Mouse (Mus musculus): ENCODE data around the gene Tmem184b. TPM values are rescaled to one million over a fixed set of nuclear protein-coding genes. Genes with fewer than 3 reads are reported as not detected.

Gene Tmem184b
- polyA plus RNA-seq, 2 experiments = 67.9 to 121 TPM

- Histone ChIP-seq H3K9ac (ENCODE audit: low read depth, low read length, severe bottlenecking) (no peak overlapping the region), H3K36me3 (ENCODE audit: control insufficient read depth, insufficient read depth, low read length) (no peaks in the 10 kb centered on the region), H3K9me3 (ENCODE audit: control insufficient read depth, low read length) (no peaks in the 10 kb centered on the region), H3K4me2 (replicated peaks; ENCODE audit: low read depth, low read length, severe bottlenecking) (no peak overlapping the region), H3K27me3 (ENCODE audit: control insufficient read depth, insufficient read depth, low read length) (no peaks in the 10 kb centered on the region), H3K27ac (replicated peaks; ENCODE audit: low read depth, low read length) (no peak overlapping the region), H3K4me3 (replicated peaks; ENCODE audit: low read length) (no peak overlapping the region), H3K4me1 (ENCODE audit: control insufficient read depth, insufficient read depth, low read length) (peaks cover 6% of the 10 kb centered on the region)
- ATAC-seq (ENCODE audit: low FRiP score, low read depth) (no peak), DNase-seq (ENCODE audit: low spot score) (no peak)
- 82% methylated on average over 4 of the region's 4 CpGs for WGBS
- TF ChIP-seq POLR2A (IDR thresholded peaks at IDR 0.05; ENCODE audit: borderline replicate concordance, extremely low read depth, insufficient read depth, insufficient read length) = no peak
Observed at GRCm38 (mm10) chr15:79344627-79345026, 58.7 kb downstream of the Tmem184b start.

GRCm38 (mm10) chr15:79342641-79343337, 60.6 kb downstream of the Tmem184b start:
- H3K4me1 ChIP-seq (ENCODE audit: control insufficient read depth, insufficient read depth, low read length) = no peaks in the 10 kb centered on the region
- no peak overlapping the region for H3K4me3 ChIP-seq (replicated peaks; ENCODE audit: low read length)
- no peak overlapping the region for H3K27ac ChIP-seq (replicated peaks; ENCODE audit: low read depth, low read length)
- DNase-seq (ENCODE audit: low spot score) = no peak
- WGBS = 62% methylated on average over 6 of the region's 6 CpGs
- no peaks in the 10 kb centered on the region for H3K9me3 ChIP-seq (ENCODE audit: control insufficient read depth, low read length)
- no peak overlapping the region for H3K9ac ChIP-seq (ENCODE audit: low read depth, low read length, severe bottlenecking)
- no peak for ATAC-seq (ENCODE audit: low FRiP score, low read depth)
- no peak for TF ChIP-seq POLR2A (IDR thresholded peaks at IDR 0.05; ENCODE audit: borderline replicate concordance, extremely low read depth, insufficient read depth, insufficient read length)
- H3K27me3 ChIP-seq (ENCODE audit: control insufficient read depth, insufficient read depth, low read length) = no peaks in the 10 kb centered on the region
- no peak overlapping the region for H3K4me2 ChIP-seq (replicated peaks; ENCODE audit: low read depth, low read length, severe bottlenecking)
- no peaks in the 10 kb centered on the region for H3K36me3 ChIP-seq (ENCODE audit: control insufficient read depth, insufficient read depth, low read length)

GRCm38 (mm10) chr15:79338978-79339377, 64.4 kb downstream of the Tmem184b start:
- Histone ChIP-seq H3K27ac (replicated peaks; ENCODE audit: low read depth, low read length) (no peak overlapping the region), H3K4me2 (replicated peaks; ENCODE audit: low read depth, low read length, severe bottlenecking) (no peak overlapping the region), H3K9me3 (ENCODE audit: control insufficient read depth, low read length) (no peaks in the 10 kb centered on the region), H3K4me1 (ENCODE audit: control insufficient read depth, insufficient read depth, low read length) (no peaks in the 10 kb centered on the region), H3K4me3 (replicated peaks; ENCODE audit: low read length) (no peak overlapping the region), H3K9ac (ENCODE audit: low read depth, low read length, severe bottlenecking) (no peak overlapping the region), H3K27me3 (ENCODE audit: control insufficient read depth, insufficient read depth, low read length) (no peaks in the 10 kb centered on the region), H3K36me3 (ENCODE audit: control insufficient read depth, insufficient read depth, low read length) (no peaks in the 10 kb centered on the region)
- DNase-seq (ENCODE audit: low spot score) (no peak), ATAC-seq (ENCODE audit: low FRiP score, low read depth) (no peak)
- WGBS = 77% methylated on average over 5 of the region's 5 CpGs
- no peak for TF ChIP-seq POLR2A (IDR thresholded peaks at IDR 0.05; ENCODE audit: borderline replicate concordance, extremely low read depth, insufficient read depth, insufficient read length)

GRCm38 (mm10) chr15:79335061-79335655, 68.2 kb downstream of the Tmem184b start:
- TF ChIP-seq POLR2A (IDR thresholded peaks at IDR 0.05; ENCODE audit: borderline replicate concordance, extremely low read depth, insufficient read depth, insufficient read length) = no peak
- H3K27ac ChIP-seq (replicated peaks; ENCODE audit: low read depth, low read length) = no peak overlapping the region
- no peak for DNase-seq (ENCODE audit: low spot score)
- no peak overlapping the region for H3K4me3 ChIP-seq (replicated peaks; ENCODE audit: low read length)
- H3K4me2 ChIP-seq (replicated peaks; ENCODE audit: low read depth, low read length, severe bottlenecking) = no peak overlapping the region
- no peak for ATAC-seq (ENCODE audit: low FRiP score, low read depth)
- no peak overlapping the region for H3K9ac ChIP-seq (ENCODE audit: low read depth, low read length, severe bottlenecking)
- H3K27me3 ChIP-seq (ENCODE audit: control insufficient read depth, insufficient read depth, low read length) = no peaks in the 10 kb centered on the region
- 44% methylated on average over 7 of the region's 7 CpGs for WGBS
- no peaks in the 10 kb centered on the region for H3K9me3 ChIP-seq (ENCODE audit: control insufficient read depth, low read length)
- H3K4me1 ChIP-seq (ENCODE audit: control insufficient read depth, insufficient read depth, low read length) = no peaks in the 10 kb centered on the region
- H3K36me3 ChIP-seq (ENCODE audit: control insufficient read depth, insufficient read depth, low read length) = no peaks in the 10 kb centered on the region

- Histone ChIP-seq H3K4me3 (replicated peaks; ENCODE audit: low read length) (no peak overlapping the region), H3K4me2 (replicated peaks; ENCODE audit: low read depth, low read length, severe bottlenecking) (no peak overlapping the region), H3K4me1 (ENCODE audit: control insufficient read depth, insufficient read depth, low read length) (no peaks in the 10 kb centered on the region), H3K27me3 (ENCODE audit: control insufficient read depth, insufficient read depth, low read length) (no peaks in the 10 kb centered on the region), H3K9me3 (ENCODE audit: control insufficient read depth, low read length) (no peaks in the 10 kb centered on the region), H3K36me3 (ENCODE audit: control insufficient read depth, insufficient read depth, low read length) (no peaks in the 10 kb centered on the region), H3K27ac (replicated peaks; ENCODE audit: low read depth, low read length) (no peak overlapping the region), H3K9ac (ENCODE audit: low read depth, low read length, severe bottlenecking) (no peak overlapping the region)
- TF ChIP-seq POLR2A (IDR thresholded peaks at IDR 0.05; ENCODE audit: borderline replicate concordance, extremely low read depth, insufficient read depth, insufficient read length) = no peak
- DNase-seq (ENCODE audit: low spot score) (no peak), ATAC-seq (ENCODE audit: low FRiP score, low read depth) (no peak)
- WGBS = 69% methylated on average over 4 of the region's 4 CpGs
Observed at GRCm38 (mm10) chr15:79333409-79333808, 70.0 kb downstream of the Tmem184b start.
